Mouse (Mus musculus) right cerebral cortex, postnatal 4 days (tissue): ENCODE measurements around the gene Mipol1.

Experiments
- DNase-seq: peaks from one replicate; pipeline ENCODE4 v3.0.0-alpha.2; 2022

Mipol1 gene

DNA sequence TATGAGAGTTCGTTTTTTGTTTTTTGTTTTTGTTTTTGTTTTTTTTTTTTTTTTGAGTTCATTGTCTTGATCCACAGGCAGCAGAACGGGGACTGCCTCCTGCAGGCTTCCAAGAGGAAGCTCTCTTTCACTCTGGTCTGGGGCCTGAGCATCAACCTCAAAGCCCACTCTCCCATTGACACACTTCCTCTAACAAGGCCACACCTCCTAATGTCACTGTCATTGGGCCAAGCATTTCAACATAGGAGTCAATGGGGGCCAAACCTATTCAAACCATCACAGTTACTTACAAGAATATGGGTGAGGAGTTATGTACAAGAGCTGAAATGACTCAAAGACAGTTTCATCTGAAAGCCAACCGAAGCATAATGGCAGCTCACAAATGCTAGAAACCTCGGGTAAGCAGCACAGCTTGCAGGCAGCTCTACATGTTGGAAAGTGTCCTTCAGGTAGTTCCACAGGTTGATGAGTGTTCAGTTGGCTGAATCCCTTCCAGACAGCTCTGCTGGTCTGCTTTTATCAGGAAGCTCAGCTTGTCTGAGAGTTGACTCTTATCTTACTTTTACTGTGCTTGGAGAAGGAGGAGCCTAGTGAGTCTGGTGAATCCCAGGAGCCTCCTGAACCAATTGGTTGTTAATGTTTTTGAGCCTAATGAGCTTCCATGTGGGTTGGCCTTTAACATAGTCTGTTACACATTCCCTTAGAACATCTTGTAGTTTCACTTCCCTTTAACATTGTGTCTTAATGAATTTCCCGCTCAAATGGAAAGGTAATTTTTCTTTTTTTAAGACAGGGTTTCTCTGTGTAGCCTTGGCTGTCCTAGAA lies 13.7 kb downstream of the Mipol1 start:
- no peak for DNase-seq

DNA sequence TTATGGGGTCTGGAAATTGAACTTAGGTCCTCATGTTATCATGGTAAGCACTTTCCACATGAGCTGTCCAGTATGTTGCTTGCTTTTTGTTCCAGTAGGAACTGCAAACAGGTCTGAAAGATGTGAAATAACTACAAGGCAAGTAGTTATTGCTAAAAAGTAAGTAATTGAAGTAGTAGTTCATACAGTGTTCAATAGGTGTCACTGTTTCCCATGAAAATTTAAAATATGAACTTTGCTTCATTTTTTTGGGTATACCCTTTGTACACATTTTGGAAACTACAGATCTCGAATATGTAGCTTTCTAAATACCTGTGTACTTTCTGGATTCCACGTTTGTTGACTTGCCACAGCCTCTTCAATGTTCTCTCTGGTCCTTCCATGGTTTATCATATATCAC lies 28.3 kb downstream of the Mipol1 start:
- no peak for DNase-seq

DNA sequence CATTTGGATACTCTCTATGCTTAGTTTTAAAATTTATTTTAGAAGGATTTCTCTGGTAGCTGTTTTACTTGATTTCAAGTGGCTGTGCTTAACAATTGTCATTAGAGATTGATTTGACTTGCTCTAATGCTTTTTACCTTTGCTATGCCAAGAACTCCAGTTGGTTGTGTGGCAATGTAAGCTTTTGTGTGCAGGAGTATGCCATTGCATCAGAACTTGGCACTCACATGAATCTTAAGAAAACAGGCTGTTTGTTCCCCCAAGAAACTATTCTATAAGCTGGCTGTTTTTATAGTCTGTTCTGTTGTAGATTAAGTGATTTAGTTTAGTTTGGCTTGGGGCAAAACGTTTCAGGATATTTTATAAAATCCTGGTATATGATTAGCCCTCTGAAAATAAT lies 45.2 kb downstream of the Mipol1 start:
- DNase-seq: no peak

DNA sequence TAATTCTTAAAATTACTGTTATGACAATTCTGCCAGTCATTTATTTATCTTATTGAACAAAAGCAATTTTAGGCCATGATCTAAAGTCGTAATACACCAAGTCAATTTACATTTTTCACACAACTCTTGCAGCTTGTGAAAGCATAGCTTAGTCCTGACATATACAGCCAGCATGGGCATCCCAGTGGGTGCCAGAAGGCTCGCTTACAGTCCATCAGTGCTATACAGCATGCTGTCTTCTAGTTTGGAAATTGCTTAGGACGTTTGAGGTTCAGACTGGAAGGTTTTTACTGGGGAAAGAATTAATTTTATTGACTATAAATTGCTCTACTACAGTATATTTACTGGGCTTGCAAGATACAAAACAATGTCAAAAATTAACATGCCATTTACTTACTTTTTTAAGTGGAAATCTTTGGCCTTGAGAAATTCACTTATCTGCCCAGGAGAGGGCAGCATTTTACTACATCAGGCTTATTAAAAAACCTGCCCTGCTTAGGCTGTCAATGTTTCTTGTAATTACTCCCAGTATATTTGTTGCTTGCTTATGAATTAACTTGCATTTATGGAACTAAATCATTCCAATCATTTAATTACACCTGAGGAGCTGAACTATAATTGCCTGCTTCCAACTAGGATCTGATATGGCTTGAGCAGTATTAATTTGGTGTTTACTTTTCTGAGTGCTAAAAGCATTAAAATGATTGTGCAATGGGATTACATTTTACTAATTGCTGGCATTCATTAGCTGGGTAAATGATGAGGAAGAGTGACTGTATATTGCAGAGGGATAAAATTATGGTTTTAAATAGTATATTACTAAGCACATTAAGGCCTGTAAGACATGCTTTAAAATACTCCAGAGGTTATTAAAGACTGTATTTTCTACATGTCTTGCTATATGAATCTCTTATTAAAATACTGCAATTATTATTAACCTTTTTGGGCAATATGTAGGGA lies 51.2 kb downstream of the Mipol1 start:
- no peak for DNase-seq

DNA sequence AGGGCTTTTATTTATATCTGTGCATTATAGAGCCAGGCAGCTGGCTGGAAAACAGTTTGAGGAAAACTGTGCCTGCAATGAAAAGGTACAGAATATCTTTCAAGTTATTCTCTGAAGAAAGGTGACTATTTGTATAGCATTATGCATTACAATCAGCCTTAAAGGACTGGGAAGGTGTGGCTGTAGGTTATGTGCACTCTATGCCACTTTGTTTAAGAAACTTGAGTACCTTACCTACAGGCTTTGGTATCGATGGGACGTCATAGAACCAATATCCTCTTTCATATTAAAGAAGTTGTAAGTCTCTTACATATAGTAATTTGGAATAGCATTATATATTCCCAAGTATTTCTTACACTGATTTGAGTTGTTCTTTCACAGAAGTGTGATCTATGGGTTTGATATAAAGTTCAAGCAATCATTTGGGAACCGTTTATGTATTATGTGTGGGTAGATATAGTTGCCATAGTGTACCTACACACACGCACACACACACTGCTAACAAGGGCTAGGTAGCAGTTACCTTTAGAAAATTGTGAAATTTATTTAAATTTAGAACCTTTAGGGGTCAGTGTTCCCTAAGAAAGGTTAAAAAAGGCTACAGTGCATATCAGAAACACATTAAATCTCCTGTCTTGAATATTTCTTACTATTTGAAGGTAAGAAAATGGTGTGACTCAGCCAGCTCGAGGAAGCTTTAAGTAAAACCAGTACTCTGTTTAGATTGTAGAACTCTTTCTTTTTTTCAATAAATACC lies 55.3 kb downstream of the Mipol1 start:
- no peak for DNase-seq

DNA sequence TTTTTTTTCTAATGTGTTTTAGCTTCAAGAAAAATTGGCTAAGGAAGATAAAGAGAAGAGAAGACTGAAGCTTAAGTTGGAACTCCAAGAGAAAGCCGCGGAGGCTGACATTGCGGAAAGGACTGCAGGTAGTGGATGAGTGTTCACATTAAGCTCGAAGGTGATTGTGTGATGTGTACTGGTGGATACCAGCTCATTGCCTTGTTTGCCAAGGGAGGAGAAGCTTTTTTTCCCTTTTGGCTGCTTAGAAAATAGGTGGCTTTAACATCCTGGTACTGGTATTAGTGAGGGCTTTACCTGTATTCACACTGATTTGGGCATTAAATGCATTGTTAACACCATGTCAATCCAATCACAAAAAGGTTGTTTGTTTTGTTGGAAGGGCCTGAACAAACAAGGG lies 77.1 kb downstream of the Mipol1 start:
- no peak for DNase-seq

DNA sequence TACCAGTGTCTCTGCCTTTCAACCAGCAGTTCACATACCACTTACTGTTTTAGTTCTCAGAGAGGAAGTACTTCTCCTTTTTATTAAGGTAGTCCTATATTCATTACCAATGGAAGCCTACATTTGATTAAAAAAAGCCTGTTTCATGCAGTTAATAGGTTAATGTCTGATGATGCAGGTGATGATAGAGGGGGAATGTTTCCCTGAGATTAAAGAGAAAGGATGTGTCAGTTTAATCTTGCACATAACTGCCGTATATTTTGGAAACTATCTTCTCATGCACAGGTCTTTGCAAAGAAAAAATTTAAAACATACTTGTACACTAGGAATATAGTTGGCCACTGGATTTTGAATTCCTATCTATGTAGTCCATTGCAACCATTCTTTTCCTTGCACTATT lies 77.5 kb downstream of the Mipol1 start:
- DNase-seq: no peak

DNA sequence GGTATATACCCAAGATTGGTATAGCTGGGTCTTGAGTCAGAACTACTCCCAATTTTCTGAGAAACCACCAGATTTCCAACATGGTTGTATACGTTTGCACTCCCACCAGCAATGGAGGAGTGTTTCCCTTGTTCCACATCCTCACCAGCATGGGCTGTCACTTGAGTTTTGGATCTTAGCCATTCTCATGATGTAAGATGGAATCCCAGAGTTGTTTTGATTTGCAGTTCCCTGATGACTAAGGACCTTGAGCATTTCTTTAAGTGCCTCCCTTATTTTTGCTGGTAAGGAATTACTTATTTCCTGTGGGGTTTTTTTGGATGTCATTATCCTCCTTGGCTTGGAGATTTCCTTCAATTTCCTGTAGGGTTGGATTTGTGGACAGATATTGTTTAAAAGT lies 108.8 kb downstream of the Mipol1 start:
- DNase-seq: no peak

DNA sequence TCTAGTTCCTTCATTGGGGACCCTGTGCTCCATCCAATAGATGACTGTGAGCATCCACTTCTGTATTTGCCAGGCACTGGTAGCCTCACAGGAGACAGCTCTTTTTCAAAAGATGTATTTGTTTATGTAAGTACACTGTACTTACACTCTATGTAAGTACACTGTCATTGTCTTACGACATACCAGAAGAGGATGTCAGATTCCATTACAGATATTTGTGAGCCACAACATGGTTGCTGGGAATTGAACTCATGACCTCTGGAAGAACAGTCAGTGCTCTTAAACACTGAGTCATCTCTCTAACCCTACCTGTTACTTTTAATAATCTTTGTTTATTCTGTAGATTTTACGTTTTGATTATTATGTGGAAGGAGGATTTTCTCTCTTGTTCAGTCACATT lies 109.9 kb downstream of the Mipol1 start:
- DNase-seq: no peak

DNA sequence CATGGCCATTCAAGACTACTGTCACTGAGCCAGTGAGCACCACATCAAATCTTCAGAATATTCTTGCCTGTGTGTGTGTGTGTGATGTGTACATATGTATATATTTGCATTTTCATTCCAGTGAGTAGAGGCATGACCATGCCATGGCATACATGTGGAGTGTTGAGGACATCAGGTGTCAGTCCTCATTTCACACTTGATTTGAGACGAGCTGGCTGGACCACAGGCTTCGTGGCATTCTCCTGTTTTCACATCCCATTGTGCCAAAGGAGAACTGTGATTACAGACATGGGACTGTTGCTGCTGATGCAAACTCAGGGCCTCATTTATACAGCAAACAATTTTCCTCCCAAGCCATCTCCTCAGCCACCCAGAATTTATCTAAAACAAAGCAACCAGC lies 132.5 kb downstream of the Mipol1 start:
- DNase-seq: no peak

DNA sequence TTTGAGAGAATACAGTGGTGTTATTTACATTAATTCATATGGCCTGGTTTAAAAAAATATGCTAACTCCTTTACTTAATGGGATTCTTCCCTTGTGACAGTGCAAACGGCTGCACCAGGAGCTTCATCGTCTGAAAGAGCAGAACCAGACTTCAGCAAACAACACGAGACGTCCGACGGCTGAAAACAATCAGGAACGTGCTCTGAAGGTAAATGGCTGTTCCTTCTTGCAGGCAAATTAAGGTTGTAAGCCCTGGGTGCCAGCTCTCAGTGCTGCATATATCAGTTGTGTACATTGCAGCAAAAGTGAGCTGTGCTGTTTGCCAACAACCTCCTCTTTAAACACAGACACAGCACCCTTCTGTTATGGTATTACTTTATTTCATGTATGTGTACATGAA lies 133.8 kb downstream of the Mipol1 start:
- no peak for DNase-seq

DNA sequence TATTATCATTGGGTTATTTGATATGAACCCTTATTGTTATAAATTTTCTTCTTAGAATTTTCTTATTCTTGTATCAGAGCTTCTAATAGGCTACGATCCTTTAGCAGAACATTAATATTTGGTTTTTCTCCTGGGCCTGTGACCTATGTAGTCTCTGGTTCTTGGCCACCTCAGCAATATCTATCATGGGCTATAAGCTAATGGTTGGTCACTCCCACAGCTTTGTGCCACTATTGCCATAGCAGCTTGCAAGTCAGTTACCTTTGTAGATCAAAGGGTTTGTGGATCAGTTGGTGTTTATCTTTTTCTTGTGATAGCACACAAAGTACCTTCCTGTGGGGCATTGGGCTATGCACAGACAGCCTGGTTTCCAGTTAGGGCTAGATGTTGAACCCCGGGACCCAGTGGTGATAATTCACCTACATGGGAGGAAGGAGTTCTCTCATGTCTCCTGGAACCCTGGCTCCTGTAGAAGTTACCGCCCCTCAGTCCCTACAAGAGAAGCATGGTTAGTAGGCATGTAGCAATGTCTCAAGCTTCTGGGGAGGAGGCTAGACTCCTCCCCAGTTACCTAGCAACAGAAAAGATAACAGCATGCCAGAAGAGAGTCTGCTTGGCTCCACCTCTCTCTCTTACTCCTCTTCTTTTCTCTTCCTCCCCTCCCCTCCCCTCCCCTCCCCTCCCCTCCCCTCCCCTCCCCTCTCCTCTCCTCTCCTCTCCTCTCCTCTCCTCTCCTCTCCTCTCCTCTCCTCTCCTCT lies 141.7 kb downstream of the Mipol1 start:
- DNase-seq: no peak

DNA sequence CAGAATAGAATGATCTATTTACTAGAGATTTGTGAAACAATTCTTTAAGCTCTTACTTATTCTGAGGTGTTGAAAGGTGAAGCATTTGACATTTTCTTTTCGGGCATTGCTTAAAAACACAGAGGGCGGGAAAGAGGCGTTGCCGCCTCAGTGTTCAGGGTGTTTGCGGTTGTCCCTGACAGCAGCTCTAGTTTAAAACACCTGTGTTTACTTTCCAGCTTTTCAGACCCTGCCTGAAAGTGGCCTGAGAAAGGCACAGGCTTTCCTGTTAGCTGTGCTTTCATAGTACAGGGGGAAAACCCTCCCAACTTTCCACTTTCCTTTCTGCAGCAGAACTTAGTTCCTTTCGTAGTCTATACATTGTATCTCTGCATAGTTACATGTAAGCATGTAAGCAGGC lies 152.6 kb downstream of the Mipol1 start:
- no peak for DNase-seq

DNA sequence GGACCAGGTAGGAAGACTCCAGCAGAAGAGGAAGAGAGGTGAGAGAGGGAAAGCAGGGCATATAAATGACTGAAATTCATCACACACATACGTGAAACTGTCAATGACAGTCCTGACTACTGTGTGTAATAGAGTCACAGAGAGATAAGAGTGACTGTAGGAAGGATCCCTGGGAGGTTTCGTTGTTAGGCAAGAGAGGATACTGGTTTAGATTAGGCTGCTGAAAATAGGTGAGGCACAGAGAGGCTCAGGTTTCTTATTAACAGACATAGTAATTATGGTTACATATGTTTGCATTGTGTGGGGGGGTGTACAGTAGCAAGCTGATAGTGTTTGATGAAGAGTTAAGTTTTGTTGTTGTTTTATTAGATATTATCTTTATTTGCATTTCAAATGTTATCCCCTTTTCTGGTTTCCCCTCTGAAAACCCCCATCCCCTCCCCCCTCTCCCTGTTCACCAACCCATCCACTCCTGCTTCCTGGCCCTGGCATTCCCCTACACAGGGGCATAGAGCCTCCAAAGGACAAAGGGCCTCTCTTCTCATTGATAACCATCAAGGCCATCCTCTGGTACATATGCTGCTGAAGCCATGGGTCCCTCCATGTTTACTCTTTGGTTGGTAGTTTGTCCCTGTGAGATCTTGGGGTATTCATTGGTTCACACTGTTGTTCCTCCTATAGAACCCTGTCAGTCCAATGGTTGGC lies 157.5 kb downstream of the Mipol1 start:
- DNase-seq: no peak

DNA sequence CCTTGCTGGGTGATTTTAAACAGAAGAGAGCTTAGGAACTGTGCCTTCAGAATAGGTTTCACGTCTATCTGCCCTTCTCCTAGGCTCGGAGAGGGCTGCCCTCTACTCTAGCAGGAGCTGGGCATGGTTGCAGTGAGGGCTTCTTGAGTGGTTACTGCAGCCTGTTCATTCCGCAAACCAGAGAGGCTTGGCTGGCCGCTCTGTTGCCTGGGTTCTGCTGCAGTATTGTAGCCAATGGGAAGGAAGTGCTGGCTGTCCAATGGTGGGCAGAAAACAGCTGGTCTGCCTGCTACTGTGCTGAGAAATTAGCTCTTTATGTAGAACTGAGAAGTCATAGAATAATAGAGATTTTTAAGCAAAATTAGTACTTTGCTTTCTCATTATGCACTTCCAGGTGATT lies 169.3 kb downstream of the Mipol1 start:
- DNase-seq: no peak

DNA sequence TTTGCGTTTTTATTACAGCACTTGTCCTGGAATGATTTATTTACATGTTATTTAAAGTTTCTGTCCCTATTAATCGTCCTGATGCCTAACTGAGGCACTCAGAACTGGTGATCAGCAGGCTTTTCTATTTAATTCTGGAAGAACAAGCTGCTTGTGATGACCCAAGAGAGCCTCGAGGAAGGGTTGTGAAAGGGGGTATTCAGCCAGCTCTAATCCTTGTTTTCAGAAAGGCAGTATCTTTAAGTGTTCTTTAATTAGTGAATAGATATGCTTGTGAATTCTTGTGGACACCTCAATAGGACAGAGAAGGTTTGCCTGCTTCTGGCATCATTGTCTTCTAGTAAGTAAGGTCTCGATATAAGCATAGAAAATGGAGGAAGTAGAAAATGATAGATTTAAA lies 170.0 kb downstream of the Mipol1 start:
- DNase-seq: no peak

DNA sequence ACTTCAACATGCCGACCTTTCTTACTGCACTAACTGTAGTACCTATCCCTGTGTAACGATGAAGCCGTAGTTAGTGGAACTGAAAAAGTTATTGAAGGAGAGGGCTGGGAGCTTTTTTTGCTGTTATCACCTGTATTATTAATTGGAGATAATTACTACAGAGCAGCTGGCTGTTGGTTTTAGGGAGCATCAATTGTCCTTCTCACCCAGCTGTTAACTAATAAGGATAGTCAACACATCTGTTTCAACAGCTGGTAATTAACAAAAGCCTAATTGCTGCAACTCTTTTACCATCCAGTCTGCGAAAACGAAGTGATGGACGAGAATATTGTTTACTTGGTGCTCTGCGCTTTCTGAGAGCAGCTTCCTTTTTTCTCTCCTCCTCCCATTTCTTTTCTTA lies 170.9 kb downstream of the Mipol1 start:
- DNase-seq: no peak

DNA sequence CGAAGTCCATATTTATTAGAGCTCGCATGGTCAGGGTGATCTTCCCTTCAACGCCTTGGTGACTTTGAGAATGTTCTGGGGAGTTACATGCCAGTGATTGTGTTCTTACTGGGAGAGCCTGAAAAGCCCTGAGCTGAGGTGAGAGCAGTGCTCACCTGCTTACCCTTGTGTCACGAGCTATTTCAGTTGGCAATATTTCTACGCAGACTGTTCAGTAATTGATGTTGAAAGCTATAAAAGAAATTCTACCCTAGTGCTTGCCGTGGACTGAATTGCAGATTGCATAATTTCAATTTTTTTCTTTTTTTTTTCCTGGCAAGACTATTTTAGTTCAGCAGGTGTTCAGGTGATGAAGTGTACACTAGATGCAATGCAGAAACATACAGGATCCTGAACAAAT lies 172.1 kb downstream of the Mipol1 start:
- no peak for DNase-seq

DNA sequence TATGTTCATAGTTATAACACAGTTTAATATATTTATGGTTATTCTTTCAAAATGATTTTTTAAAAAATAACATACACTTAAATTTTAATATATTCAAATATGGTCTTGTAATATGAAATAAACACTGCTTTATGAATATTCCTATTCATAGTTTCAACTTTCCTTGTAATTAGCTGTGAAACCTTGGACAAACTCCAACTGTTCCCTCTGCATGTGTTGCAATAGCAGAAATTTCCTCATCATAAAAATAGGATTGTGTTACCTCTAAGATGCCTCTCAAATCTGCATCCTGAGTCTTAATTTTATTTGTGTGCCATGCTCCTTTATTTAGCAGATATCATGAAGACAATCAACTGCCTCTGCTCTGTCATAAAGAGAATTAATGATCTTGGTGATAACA lies 179.7 kb downstream of the Mipol1 start:
- no peak for DNase-seq

DNA sequence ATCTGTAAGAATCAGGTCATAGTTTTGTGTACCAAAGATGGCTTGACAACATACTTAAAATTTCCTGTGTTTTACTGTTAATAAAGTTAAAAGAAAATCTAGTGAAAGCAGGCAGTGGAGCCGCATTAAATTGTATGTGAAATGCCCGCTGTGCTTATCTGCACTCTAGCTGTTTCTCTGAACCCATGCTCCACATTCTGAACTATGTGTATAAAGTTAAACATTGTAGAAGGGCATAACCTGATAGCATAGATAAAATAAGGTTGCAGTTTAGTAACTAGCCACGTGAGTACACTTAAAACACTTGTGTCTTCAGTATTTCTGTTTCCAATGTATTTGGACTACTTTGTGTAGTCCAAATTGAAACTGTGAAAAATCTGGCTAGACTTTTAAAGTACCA lies 183.6 kb downstream of the Mipol1 start:
- no peak for DNase-seq

DNA sequence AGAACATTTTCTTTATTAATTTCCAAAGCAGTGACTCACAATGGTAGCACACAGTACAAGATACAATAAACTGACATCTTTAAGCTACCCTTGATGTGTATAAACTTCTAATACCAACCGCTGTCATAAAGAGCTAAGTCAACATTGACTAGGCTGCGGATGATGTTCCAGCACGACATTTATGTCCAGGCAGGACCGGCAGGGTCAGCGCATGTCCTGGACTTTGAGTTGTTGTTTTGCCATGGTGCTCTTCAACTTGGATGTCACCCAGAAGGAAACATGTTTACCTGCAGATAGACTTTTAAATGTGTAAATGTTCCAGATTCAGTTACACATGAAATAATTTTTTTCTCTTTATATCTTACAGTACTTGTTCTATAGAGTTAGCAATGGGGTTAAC lies 194.7 kb downstream of the Mipol1 start:
- DNase-seq: no peak

DNA sequence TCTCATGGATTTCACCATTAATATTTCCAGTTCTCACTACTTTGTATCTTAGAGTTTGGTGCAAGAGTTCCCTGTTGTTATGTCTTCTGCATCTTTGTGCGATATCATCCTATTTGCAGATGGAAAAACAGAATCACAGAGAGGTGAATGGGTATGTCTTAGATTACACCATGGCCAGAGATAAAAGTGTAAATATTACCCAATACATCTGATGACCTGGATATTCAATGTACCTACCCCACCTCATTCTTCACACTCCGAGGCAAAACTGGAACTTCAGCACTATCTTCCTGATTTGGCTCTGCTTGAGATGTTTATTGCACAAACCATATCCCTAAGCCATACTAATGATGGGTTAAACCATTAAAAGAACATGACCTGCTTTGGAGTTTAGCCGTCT lies 198.0 kb downstream of the Mipol1 start:
- DNase-seq: no peak
